Mouse (Mus musculus): ENCODE measurements around the gene Clta.

Clta gene

DNA sequence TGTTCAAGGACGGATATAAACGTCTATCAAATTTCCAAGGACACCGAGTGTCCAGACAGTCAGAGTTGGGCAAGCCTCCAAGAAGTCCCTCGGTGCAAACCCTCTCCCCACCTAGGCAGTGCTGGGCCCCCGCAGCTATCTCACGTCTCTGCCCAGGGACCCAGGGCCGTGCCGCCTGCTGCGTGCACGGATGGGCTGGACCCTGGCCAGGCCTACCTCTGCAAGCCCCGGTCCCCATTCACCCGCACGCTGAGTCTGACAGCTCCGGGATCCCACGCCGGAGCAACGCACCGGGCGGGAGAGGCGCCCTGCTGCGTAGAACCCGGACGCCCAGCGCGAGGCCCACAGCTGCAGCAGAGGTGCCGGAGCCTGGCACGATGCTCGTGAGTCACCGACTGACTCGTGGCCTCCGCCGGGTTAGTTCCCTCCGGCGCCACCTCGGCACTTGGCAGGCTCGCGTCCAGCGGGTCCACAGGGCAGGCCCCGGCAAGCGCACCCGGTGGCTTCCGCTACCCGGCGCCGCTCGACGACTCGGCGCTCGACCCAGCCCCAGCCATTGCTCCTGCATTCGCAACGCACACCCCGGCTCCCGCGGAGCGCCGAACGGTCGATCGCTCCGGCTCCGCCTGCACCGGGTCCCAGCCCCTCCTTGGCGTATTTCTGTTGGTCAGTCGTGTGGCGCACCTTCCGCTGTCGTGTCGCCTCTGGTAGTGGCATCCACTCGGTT lies 68.1 kb downstream of the Clta start:
- DNase-seq (ENCODE audit: low read depth, low spot score): peak; percentile 93

DNA sequence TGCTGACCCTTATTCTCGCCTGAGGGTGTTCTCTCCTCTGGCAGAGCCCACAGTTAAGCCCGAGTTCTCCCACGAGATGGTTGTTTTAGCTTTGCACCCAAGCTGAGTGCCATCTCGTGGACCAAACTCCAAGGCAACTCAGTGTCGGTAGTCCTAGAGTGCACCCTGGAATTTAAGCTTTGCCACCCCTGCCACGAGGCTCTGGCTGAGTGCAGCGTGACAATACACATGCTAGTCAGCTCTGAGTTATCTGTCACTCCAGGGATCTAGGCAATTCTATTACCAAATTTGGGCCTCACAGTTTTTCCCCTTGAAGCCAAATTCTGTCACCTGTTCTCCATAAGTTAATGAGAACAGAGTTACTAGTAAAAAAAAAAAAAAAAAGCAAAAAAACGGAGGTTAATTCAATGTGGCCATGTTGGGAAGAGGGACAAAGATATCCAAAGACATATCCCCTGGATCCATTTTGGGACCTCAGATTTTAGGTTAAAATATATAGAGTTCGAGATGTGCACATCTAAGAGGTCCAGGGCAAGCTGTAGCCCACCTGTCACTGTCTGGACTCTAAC lies 68.7 kb downstream of the Clta start:
- DNase-seq (ENCODE audit: low read depth, low spot score): no peak

- DNase-seq (ENCODE audit: low read depth, low spot score): no peak
Observed at GRCm38 (mm10) chr4:44073799-44074198, 69.5 kb downstream of the Clta start.

DNA sequence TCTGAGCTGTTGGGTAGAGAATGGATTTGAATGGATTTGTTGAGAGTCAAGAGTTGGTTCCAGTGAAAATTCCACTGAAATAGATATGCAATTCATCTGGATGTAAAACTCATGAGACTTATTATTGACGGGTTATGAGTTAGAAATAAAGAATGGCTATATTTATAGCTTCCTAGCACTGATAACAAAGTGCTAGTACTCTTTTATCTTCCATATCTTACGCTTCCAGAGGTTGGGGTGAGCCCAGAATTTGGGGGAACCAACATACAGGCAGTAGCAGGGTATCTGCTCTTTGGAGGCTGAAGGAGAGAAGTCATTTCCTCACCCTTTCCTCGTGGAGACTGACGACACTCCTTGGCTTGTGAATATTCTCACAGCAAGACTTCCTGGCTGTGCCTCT lies 70.2 kb downstream of the Clta start:
- DNase-seq (ENCODE audit: low read depth, low spot score): no peak

GRCm38 (mm10) chr4:44078358-44078933 lies 74.2 kb downstream of the Clta start:
- DNase-seq (ENCODE audit: low read depth, low spot score): no peak
